Mouse (Mus musculus): ENCODE measurements around the gene Psmb11. TPM values are rescaled to one million over a fixed set of nuclear protein-coding genes. Genes with fewer than 3 reads are reported as not detected.

Gene Psmb11
- polyA plus RNA-seq, 1 experiment from 2014 or later, result 0.06 TPM

- H3K4me3 ChIP-seq (ENCODE audit: low read depth, low read length), result peak overlapping the region; percentile 49
- peak overlapping the region; percentile 85 for H3K4me2 ChIP-seq (replicated peaks; ENCODE audit: low read depth, low read length)
- no peak overlapping the region for H3K27ac ChIP-seq (ENCODE audit: low read length)
- no peaks in the 10 kb centered on the region for H3K27me3 ChIP-seq (ENCODE audit: control insufficient read depth, insufficient read depth, low read length)
- no peak overlapping the region for H3K9ac ChIP-seq (replicated peaks; ENCODE audit: low read depth, low read length)
- H3K4me1 ChIP-seq (ENCODE audit: control insufficient read depth, insufficient read depth, low read length), result peaks cover 11% of the 10 kb centered on the region; the same call in 1 of the 2 replicates
- peaks cover 50% of the 10 kb centered on the region for H3K36me3 ChIP-seq (ENCODE audit: control insufficient read depth, insufficient read depth, low read length)
- ATAC-seq (ENCODE audit: insufficient number of reproducible peaks, insufficient read depth, low FRiP score, low read depth), result no peak
- no peaks in the 10 kb centered on the region for H3K9me3 ChIP-seq (ENCODE audit: control insufficient read depth, low read depth, low read length)
- WGBS, result 13% methylated on average over 4 of the region's 4 CpGs
Observed at GRCm38 (mm10) chr14:54640121-54640520, 18.9 kb downstream of the Psmb11 start.

DNA sequence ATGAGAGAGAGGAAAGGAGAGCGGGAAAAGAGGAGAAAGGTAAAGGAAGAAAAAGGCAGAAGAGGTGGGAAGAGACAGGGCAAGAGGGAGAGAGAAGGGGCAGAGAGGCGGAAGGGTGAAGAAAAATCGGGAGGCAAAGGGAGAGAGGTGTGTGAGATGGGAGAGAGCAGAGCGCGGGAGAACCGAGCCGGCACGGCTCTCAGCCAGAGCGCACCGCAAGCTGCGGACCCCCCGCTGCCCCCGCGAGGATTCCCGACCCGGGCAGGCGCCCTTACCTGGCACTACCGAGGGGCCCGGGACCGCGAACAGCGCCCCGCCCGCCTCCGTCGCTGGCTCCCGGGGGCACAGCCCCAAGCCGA lies 19.7 kb downstream of the Psmb11 start, which contains the start of gene Gm17606:
Gene Gm17606, plus strand, starts transcription at position 7 of the 359 bp plus-strand sequence.
- peak; percentile 20; the same call in 1 of the 2 replicates for ATAC-seq (ENCODE audit: insufficient number of reproducible peaks, insufficient read depth, low FRiP score, low read depth)
- Histone ChIP-seq H3K27me3 (ENCODE audit: control insufficient read depth, insufficient read depth, low read length) (no peaks in the 10 kb centered on the region), H3K9ac (replicated peaks; ENCODE audit: low read depth, low read length) (peak within 1 kb of the TSS; percentile 76), H3K4me1 (ENCODE audit: control insufficient read depth, insufficient read depth, low read length) (peaks cover 11% of the 10 kb centered on the region; the same call in 1 of the 2 replicates), H3K4me3 (ENCODE audit: low read depth, low read length) (peak within 1 kb of the TSS; percentile 49), H3K4me2 (replicated peaks; ENCODE audit: low read depth, low read length) (peak within 1 kb of the TSS; percentile 85), H3K36me3 (ENCODE audit: control insufficient read depth, insufficient read depth, low read length) (peaks cover 56% of the 10 kb centered on the region), H3K9me3 (ENCODE audit: control insufficient read depth, low read depth, low read length) (no peaks in the 10 kb centered on the region), H3K27ac (ENCODE audit: low read length) (peak within 1 kb of the TSS; percentile 64)
- WGBS, result 3% methylated on average over 22 of the region's 28 CpGs

- peaks cover 56% of the 10 kb centered on the region for H3K36me3 ChIP-seq (ENCODE audit: control insufficient read depth, insufficient read depth, low read length)
- H3K4me3 ChIP-seq (ENCODE audit: low read depth, low read length), result peak within 1 kb of the TSS; percentile 49
- no peaks in the 10 kb centered on the region for H3K27me3 ChIP-seq (ENCODE audit: control insufficient read depth, insufficient read depth, low read length)
- ATAC-seq (ENCODE audit: insufficient number of reproducible peaks, insufficient read depth, low FRiP score, low read depth), result peak; percentile 93
- H3K4me2 ChIP-seq (replicated peaks; ENCODE audit: low read depth, low read length), result peak within 1 kb of the TSS; percentile 85
- H3K4me1 ChIP-seq (ENCODE audit: control insufficient read depth, insufficient read depth, low read length), result peaks cover 11% of the 10 kb centered on the region; the same call in 1 of the 2 replicates
- H3K9me3 ChIP-seq (ENCODE audit: control insufficient read depth, low read depth, low read length), result no peaks in the 10 kb centered on the region
- H3K27ac ChIP-seq (ENCODE audit: low read length), result peak within 1 kb of the TSS; percentile 64
- H3K9ac ChIP-seq (replicated peaks; ENCODE audit: low read depth, low read length), result peak within 1 kb of the TSS; percentile 76
- under 1% methylated on average over 45 of the region's 52 CpGs for WGBS
Observed at GRCm38 (mm10) chr14:54641305-54641969, 20.2 kb downstream of the Psmb11 start, which contains the start of gene Cdh24. Cdh24 (minus strand) TSS chr14:54641364.

GRCm38 (mm10) chr14:54642224-54642944 lies 21.2 kb downstream of the Psmb11 start:
- 78% methylated on average over 25 of the region's 25 CpGs for WGBS
- H3K36me3 ChIP-seq (ENCODE audit: control insufficient read depth, insufficient read depth, low read length), result peaks cover 60% of the 10 kb centered on the region
- ATAC-seq (ENCODE audit: insufficient number of reproducible peaks, insufficient read depth, low FRiP score, low read depth), result no peak

DNA sequence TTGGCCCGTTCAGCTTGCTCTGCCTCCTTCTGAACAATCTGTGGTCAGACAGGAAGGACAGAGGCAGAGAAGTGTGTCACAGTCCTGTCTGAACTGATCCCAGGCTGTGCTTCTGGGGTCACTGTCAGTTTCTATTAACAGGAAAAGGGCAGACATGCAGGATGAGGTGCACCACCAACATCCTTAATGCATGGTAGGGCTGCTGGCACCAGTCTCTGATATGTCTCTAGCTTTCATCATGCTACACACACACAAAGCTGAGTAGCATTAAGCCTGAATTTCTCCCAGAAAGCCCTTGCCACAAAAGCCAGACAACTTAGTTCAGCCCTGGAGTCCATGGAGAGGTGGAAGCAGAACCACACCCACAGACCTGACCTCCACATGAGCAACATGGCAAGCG lies 21.8 kb downstream of the Psmb11 start:
- Histone ChIP-seq H3K9me3 (ENCODE audit: control insufficient read depth, low read depth, low read length) (no peaks in the 10 kb centered on the region), H3K27ac (ENCODE audit: low read length) (no peak overlapping the region), H3K36me3 (ENCODE audit: control insufficient read depth, insufficient read depth, low read length) (peaks cover 62% of the 10 kb centered on the region)

More at GRCm38 (mm10) chr14:54642224-54642944, 21.2 kb downstream of the Psmb11 start:
- H3K4me2 ChIP-seq (replicated peaks; ENCODE audit: low read depth, low read length), result no peak overlapping the region
- no peaks in the 10 kb centered on the region for H3K27me3 ChIP-seq (ENCODE audit: control insufficient read depth, insufficient read depth, low read length)
- H3K9ac ChIP-seq (replicated peaks; ENCODE audit: low read depth, low read length), result no peak overlapping the region
- peaks cover 11% of the 10 kb centered on the region; the same call in 1 of the 2 replicates for H3K4me1 ChIP-seq (ENCODE audit: control insufficient read depth, insufficient read depth, low read length)
- no peaks in the 10 kb centered on the region for H3K9me3 ChIP-seq (ENCODE audit: control insufficient read depth, low read depth, low read length)
- H3K27ac ChIP-seq (ENCODE audit: low read length), result no peak overlapping the region
- H3K4me3 ChIP-seq (ENCODE audit: low read depth, low read length), result no peak overlapping the region

GRCm38 (mm10) chr14:54644294-54644693 lies 23.1 kb downstream of the Psmb11 start:
- WGBS, result 87% methylated on average over 9 of the region's 9 CpGs
- no peaks in the 10 kb centered on the region for H3K9me3 ChIP-seq (ENCODE audit: control insufficient read depth, low read depth, low read length)
- H3K27ac ChIP-seq (ENCODE audit: low read length), result no peak overlapping the region
- peaks cover 69% of the 10 kb centered on the region for H3K36me3 ChIP-seq (ENCODE audit: control insufficient read depth, insufficient read depth, low read length)
- H3K4me2 ChIP-seq (replicated peaks; ENCODE audit: low read depth, low read length), result no peak overlapping the region
- H3K27me3 ChIP-seq (ENCODE audit: control insufficient read depth, insufficient read depth, low read length), result no peaks in the 10 kb centered on the region
- H3K4me1 ChIP-seq (ENCODE audit: control insufficient read depth, insufficient read depth, low read length), result peaks cover 9% of the 10 kb centered on the region; the same call in 1 of the 2 replicates
- no peak overlapping the region for H3K9ac ChIP-seq (replicated peaks; ENCODE audit: low read depth, low read length)
- no peak for ATAC-seq (ENCODE audit: insufficient number of reproducible peaks, insufficient read depth, low FRiP score, low read depth)
- H3K4me3 ChIP-seq (ENCODE audit: low read depth, low read length), result no peak overlapping the region

More for the DNA sequence above, 21.8 kb downstream of the Psmb11 start:
- no peak for ATAC-seq (ENCODE audit: insufficient number of reproducible peaks, insufficient read depth, low FRiP score, low read depth)
- Histone ChIP-seq H3K4me2 (replicated peaks; ENCODE audit: low read depth, low read length) (no peak overlapping the region), H3K27me3 (ENCODE audit: control insufficient read depth, insufficient read depth, low read length) (no peaks in the 10 kb centered on the region), H3K4me3 (ENCODE audit: low read depth, low read length) (no peak overlapping the region), H3K9ac (replicated peaks; ENCODE audit: low read depth, low read length) (no peak overlapping the region), H3K4me1 (ENCODE audit: control insufficient read depth, insufficient read depth, low read length) (peaks cover 11% of the 10 kb centered on the region; the same call in 1 of the 2 replicates)
- 87% methylated on average over 2 of the region's 2 CpGs for WGBS

DNA sequence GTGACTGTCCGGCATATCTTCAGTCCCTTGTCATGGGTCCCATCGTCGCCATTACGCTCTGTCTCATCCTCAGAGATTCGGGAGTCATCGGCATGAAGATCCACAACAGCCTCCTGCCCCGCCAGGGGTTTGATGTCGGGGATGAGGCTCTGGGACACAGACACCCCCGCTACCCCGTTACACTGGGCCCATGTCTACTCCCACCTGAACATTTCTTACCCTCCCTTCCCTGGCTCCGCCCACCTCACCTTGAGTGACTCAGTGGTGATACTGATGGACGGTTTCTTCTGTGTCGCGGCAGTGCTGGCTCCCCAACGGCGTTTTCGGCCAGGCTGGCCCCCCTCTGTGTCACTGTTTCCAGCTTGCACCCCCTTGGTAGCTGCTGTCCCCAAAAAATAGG lies 25.2 kb downstream of the Psmb11 start:
- ATAC-seq (ENCODE audit: insufficient number of reproducible peaks, insufficient read depth, low FRiP score, low read depth), result no peak

DNA sequence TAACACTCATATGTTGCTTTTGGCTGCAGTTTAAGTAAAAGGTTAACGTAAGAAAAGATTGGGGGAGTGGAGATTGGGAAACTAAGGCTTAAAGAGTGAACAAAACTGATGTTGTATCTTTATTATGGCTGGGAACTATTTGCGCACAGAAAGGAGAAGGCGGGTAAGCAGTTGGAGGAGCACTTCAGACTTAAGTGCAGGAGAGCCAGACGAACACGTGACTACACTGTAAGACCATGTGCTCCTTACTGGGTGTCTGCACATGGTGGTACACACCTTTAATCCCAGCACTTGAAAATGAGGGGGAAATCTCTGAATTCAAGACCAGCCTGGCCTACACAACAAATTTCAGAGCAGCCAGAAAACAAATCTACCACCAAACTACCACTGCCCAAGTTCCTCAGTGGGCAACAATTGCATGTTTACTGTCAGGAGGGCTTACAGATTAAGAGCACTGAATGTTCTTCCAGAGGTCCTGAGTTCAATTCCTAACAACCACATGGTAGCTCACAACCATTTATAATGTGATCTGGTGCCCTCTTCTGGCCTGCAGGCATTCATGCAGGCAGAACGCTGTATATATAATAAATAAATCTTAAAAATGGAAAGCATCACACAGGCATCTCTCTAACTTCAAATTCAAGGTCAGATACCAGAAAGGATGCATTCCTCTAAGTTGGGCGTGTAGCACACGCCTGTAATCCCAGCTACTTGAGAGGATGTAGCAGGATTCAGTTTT lies 25.8 kb downstream of the Psmb11 start:
- Histone ChIP-seq H3K27me3 (ENCODE audit: control insufficient read depth, insufficient read depth, low read length) (no peaks in the 10 kb centered on the region), H3K4me1 (ENCODE audit: control insufficient read depth, insufficient read depth, low read length) (peaks cover 5% of the 10 kb centered on the region; the same call in 1 of the 2 replicates), H3K4me3 (ENCODE audit: low read depth, low read length) (no peak overlapping the region), H3K36me3 (ENCODE audit: control insufficient read depth, insufficient read depth, low read length) (peaks cover 90% of the 10 kb centered on the region), H3K9me3 (ENCODE audit: control insufficient read depth, low read depth, low read length) (no peaks in the 10 kb centered on the region), H3K4me2 (replicated peaks; ENCODE audit: low read depth, low read length) (no peak overlapping the region), H3K9ac (replicated peaks; ENCODE audit: low read depth, low read length) (no peak overlapping the region), H3K27ac (ENCODE audit: low read length) (no peak overlapping the region)
- no peak for ATAC-seq (ENCODE audit: insufficient number of reproducible peaks, insufficient read depth, low FRiP score, low read depth)
- WGBS, result 91% methylated on average over 8 of the region's 8 CpGs

More for the DNA sequence above, 25.2 kb downstream of the Psmb11 start:
- H3K36me3 ChIP-seq (ENCODE audit: control insufficient read depth, insufficient read depth, low read length), result peaks cover 87% of the 10 kb centered on the region
- WGBS, result 94% methylated on average over 17 of the region's 17 CpGs
- no peaks in the 10 kb centered on the region for H3K27me3 ChIP-seq (ENCODE audit: control insufficient read depth, insufficient read depth, low read length)
- no peak overlapping the region for H3K27ac ChIP-seq (ENCODE audit: low read length)
- no peaks in the 10 kb centered on the region for H3K9me3 ChIP-seq (ENCODE audit: control insufficient read depth, low read depth, low read length)
- no peak overlapping the region for H3K4me2 ChIP-seq (replicated peaks; ENCODE audit: low read depth, low read length)
- H3K4me3 ChIP-seq (ENCODE audit: low read depth, low read length), result no peak overlapping the region
- no peak overlapping the region for H3K9ac ChIP-seq (replicated peaks; ENCODE audit: low read depth, low read length)
- H3K4me1 ChIP-seq (ENCODE audit: control insufficient read depth, insufficient read depth, low read length), result no peaks in the 10 kb centered on the region

Measured in stomach, embryonic 14.5 days (tissue).